Mouse (Mus musculus): ENCODE data around the gene Mrpl58. TPM values are rescaled to one million over a fixed set of nuclear protein-coding genes. Genes with fewer than 3 reads are reported as not detected.

Mrpl58 gene
- total RNA-seq (2021): 100 to 1,000 TPM; 153 to 156 TPM

- peak; percentile 89 for DNase-seq
These were observed at the start of gene Mrpl58 for GRCm38 (mm10) chr11:115403338-115404124. Gene Mrpl58, plus strand, starts transcription at chr11:115403752.

GRCm38 (mm10) chr11:115354183-115354582 is 49.4 kb upstream of the Mrpl58 start:
- peak; percentile 82 for DNase-seq

GRCm38 (mm10) chr11:115358468-115358867 is 45.1 kb upstream of the Mrpl58 start:
- DNase-seq: peak; percentile 84

GRCm38 (mm10) chr11:115359293-115359692 is 44.3 kb upstream of the Mrpl58 start:
- peak; percentile 33 for DNase-seq

- no peak for DNase-seq
These were observed 43.8 kb upstream of the Mrpl58 start for GRCm38 (mm10) chr11:115359726-115360125.

- DNase-seq: no peak
These were observed 39.4 kb upstream of the Mrpl58 start for GRCm38 (mm10) chr11:115364136-115364535.

- no peak for DNase-seq
These were observed 37.4 kb upstream of the Mrpl58 start for GRCm38 (mm10) chr11:115366039-115366705.

- DNase-seq: no peak
These were observed 36.7 kb upstream of the Mrpl58 start for GRCm38 (mm10) chr11:115366706-115367394.

- peak; percentile 77 for DNase-seq
These were observed 36.1 kb upstream of the Mrpl58 start, which contains the start of gene Hid1 for GRCm38 (mm10) chr11:115367395-115367944. Gene Hid1, minus strand, starts transcription at chr11:115367756.

GRCm38 (mm10) chr11:115370368-115370767 is 33.2 kb upstream of the Mrpl58 start:
- DNase-seq: no peak

GRCm38 (mm10) chr11:115371354-115371753 is 32.2 kb upstream of the Mrpl58 start:
- no peak for DNase-seq

- DNase-seq: no peak
These were observed 31.5 kb upstream of the Mrpl58 start for GRCm38 (mm10) chr11:115372015-115372414.

- DNase-seq: no peak
These were observed 30.8 kb upstream of the Mrpl58 start for GRCm38 (mm10) chr11:115372737-115373136.

- DNase-seq: peak; percentile 87
These were observed 29.5 kb upstream of the Mrpl58 start for GRCm38 (mm10) chr11:115373805-115374694.

- DNase-seq: peak; percentile 34
These were observed 28.7 kb upstream of the Mrpl58 start for GRCm38 (mm10) chr11:115374695-115375425.

- DNase-seq: no peak
These were observed 26.8 kb upstream of the Mrpl58 start for GRCm38 (mm10) chr11:115376722-115377121.

GRCm38 (mm10) chr11:115377254-115377653 is 26.3 kb upstream of the Mrpl58 start:
- DNase-seq: no peak

- no peak for DNase-seq
These were observed 25.7 kb upstream of the Mrpl58 start for GRCm38 (mm10) chr11:115377854-115378253.

GRCm38 (mm10) chr11:115381276-115381675 is 22.3 kb upstream of the Mrpl58 start:
- no peak for DNase-seq

- peak; percentile 94 for DNase-seq
These were observed 21.6 kb upstream of the Mrpl58 start, which contains the start of gene Cdr2l for GRCm38 (mm10) chr11:115381743-115382539. Gene Cdr2l, plus strand, starts transcription at chr11:115381916.
